Mouse (Mus musculus): ENCODE results near the gene Btg1-ps2.
"Not testable (repeated sequence)": the region's sequence is repeated elsewhere in the genome, so short reads cannot be mapped to it uniquely, and the experiment has no call there.

Btg1-ps2 gene

GRCm38 (mm10) chrX:38043014-38043413 lies at the start of gene Btg1-ps2:
Gene Btg1-ps2, minus strand, starts transcription at chrX:38043114.
- not testable (repeated sequence) for DNase-seq (ENCODE audit: low spot score in 2 of 2)

GRCm38 (mm10) chrX:38085041-38085440 lies 42.1 kb upstream of the Btg1-ps2 start, which contains the start of gene Rhox11:
Gene Rhox11, minus strand, starts transcription at chrX:38085141.
- no peak for DNase-seq (ENCODE audit: low spot score in 2 of 2)

- DNase-seq (ENCODE audit: low spot score in 2 of 2), result peak in 1 of 2 experiments; percentile 28
Observed at GRCm38 (mm10) chrX:38084226-38084625, 41.3 kb upstream of the Btg1-ps2 start.

GRCm38 (mm10) chrX:38066175-38066574 lies 23.3 kb upstream of the Btg1-ps2 start, which contains the start of gene Rhox10:
Gene Rhox10, plus strand, starts transcription at chrX:38066475.
- no peak for DNase-seq (ENCODE audit: low spot score in 2 of 2)

GRCm38 (mm10) chrX:38061544-38061943 lies 18.6 kb upstream of the Btg1-ps2 start:
- DNase-seq (ENCODE audit: low spot score in 2 of 2), result no peak

GRCm38 (mm10) chrX:38039666-38040065 lies 3.2 kb downstream of the Btg1-ps2 start:
- no peak for DNase-seq (ENCODE audit: low spot score in 2 of 2)

GRCm38 (mm10) chrX:38033841-38034240 lies 9.1 kb downstream of the Btg1-ps2 start:
- DNase-seq (ENCODE audit: low spot score in 2 of 2), result no peak

GRCm38 (mm10) chrX:38018597-38018996 lies 24.3 kb downstream of the Btg1-ps2 start, which contains the start of gene Btg1-ps1:
Gene Btg1-ps1, minus strand, starts transcription at chrX:38018815.
- not testable (repeated sequence) for DNase-seq (ENCODE audit: low spot score in 2 of 2)

GRCm38 (mm10) chrX:38008756-38009155 lies 34.2 kb downstream of the Btg1-ps2 start:
- DNase-seq (ENCODE audit: low spot score in 2 of 2), result no peak

Data from frontal cortex, postnatal 14 days (tissue).